Mouse (Mus musculus) 3T3-L1 (cell line): ENCODE data around the gene Adam12.

Source experiments
- DNase-seq: peaks from one replicate; pipeline ENCODE4 v3.0.0-alpha.2; 2015; ENCODE audit warnings: low read depth, low spot score

The Adam12 gene

DNA sequence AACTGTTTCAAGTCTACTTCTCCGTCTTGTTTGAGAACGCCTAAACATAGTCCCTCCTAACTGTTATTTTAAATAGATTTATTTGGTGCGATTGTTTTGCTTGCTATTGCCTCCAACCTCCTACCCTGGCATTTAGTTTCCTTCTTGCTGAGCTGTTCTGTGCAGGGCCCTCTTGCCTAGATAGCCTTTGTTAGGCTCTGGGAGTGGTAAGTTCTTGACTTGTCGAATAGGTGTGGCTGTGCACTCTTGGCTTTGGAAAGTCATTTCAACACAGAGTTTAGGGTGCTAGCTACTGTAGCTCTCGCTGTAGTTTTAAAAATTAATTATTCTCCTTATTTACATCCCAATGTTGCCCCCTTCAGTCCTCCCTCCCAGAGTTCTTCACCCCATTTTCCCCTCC is 222.8 kb downstream of the Adam12 start:
- DNase-seq: no peak

DNA sequence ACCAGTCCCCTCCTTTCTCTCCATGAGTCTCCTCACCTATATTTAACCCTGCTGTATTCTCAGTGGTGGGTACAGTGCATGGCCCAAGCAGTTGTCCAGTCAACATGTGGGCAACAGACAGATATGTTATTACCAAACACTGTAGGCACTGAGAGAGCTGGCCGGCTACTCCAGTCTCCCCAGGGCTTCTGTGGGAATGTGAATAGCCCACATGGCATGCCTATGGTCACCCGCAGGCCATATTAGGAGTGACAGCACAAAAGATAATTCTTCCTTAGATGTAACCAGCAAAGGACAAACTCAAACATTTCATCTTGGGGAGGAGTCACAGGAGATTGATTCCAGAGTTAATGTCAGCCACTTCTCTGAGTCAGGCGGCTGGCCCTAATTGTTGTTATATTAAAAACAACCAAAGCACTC is 224.0 kb downstream of the Adam12 start:
- DNase-seq: peak; percentile 85

DNA sequence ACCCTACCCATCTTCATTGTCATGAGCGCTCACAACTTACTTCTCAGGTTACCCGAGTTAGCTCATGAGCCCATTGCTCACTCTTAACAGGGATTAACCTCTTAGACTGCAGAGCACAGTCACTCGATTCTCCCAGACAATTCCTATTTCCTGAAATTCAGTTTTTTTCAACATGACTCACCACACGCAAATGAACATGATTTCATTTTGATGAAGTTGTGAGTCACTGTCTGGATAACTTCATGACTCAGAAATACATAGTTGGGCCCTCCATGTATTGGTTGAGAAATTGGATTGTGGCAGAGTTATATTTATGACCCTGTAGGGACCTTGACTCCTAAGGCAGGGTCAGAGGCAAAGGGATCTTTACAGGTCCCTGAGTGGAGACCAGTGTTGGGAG is 230.4 kb downstream of the Adam12 start:
- peak; percentile 90 for DNase-seq

DNA sequence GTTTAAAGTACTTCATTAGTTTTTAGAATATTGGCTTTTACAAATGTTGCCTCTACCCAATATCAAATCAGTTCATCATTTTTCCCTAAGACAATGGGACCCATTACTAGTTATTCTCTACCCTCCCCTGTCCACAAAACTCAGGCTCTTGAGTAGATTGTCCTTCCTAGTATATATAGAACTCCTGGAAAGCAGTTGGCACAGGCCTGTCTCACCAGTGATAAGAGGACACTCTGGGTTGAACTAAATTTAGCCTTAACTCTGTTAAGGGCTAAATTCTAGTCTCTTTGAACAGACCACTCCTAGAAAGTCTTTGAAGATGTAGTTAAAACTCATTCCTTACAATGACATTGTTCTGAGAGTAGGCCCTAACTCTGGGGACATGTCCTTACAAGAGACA is 241.0 kb downstream of the Adam12 start:
- no peak for DNase-seq

DNA sequence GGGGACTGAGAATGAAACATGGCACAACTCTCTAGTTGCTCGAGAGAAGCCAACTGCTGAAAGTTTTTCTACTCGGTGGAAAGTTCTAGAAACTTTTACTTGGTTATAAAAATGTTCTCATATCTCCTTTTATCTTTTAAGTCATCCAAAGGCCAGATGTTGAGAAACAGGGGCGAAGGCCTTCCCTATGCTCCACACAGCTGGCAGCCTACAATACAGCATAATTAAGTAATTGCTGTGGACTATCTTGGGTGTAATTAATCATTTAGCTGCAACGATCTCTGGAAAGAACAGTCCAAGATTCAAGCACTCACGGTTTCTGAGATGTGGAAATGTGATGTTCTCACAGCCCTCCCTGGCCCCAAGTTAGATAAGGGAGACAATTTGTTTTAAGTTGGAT is 243.6 kb downstream of the Adam12 start:
- no peak for DNase-seq

DNA sequence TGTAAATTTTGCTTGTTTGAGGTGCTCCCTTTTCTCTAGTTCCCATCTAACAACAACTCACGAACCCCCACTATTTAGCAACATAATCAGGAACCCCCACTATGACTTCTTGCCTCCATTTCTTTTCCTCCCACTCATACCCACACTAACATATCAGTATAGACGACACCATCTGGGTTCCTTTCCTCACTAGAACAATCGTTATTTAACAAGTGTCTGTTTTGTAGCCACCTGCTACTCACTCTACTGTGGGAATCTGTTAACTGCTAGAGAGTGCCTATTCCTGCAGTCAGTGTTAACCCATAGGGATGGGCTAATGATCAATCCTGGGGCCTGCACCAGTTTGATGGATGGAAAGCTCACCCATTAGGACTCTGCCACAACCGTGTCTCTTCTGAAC is 245.7 kb downstream of the Adam12 start:
- DNase-seq: no peak

DNA sequence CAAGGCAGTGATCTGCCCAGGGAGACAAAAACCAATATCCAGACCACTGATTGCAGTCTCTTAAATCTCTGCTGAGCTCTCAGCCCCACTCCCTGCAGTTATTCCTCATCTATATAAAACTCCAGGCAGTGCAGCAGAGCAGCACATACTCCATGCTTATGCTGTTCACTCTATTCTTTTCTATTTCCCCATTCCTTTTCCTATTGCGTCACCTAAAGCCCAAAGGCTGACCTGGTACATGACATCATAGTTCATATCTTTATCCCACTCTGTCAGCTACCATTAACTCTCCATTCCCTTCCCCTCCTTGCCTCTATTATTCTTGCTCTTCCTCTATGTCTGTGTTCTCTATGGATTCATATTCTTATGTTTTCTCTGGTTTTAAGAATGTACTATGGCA is 246.3 kb downstream of the Adam12 start:
- peak; percentile 25 for DNase-seq

DNA sequence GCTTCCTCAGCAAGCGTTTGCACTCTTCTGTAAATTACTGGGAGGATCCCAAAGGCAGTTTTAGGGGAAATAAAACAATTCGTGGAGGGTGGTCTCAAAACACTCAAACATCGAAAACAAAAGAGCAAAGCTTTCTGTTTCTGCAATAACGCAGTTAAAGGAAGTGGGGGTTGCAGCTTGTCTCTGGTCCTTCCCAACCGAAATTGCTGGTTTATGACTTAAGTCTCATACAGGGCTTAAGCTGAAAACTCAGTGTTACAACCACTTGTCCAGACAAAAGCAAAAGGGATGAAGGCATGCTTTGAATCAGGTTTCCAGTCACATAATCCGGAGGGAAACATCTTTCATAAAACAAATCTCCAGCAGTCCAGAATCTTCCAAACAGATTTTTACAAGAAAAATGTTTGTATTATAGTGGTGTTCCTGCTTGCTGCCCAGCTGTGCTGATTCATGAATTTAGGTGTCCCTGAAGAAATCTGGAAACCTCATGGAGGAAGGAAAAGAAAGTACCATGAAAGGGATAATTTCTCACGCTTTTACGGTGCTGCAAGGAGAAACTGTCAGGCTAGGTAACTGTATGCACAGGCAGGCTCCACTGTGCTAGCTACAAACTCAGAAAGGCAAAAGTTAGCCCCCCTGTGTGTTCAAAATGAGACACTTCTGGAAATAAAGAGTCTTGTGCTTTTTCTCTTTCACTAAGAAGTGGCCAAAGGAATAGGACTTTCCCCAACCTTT is 255.4 kb downstream of the Adam12 start:
- no peak for DNase-seq

DNA sequence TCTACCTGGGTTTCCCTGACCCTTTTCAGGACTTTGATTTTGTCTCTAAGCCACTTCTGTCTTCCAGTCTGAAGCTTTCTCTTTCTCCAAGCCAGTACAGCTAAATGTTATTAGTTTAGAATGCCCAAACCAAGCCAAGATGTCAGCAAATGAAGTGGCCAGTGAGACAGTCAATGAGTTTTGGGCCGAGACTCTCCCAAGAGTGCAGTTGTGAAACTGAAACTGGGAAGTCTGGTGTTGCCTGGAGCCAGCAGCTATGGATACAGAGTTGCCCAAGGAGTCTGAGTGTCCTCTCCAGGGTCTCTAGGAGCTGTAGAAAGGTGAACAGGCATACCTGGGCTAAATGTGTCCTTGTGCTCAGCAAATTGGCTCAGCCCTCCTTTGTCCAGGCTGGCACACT is 260.9 kb downstream of the Adam12 start:
- peak; percentile 5 for DNase-seq

DNA sequence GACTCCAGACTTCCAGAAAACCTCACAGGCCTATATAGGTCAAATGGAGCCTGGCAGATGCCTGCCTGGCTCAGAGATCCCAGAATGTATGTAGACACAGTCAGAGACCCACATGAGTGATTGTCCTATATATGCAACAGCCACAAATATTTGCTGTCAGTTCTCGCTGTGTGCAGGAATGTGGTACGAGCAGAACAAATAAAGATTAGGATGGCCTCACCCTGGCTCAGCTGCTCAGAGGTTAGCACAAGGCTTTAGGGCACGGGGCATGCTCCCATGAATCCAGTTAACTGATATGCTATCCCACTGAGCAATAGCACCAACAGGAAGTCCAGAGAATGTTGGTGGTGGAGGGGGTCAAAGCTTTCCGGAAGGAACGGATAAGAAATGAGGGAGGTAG is 261.5 kb downstream of the Adam12 start:
- no peak for DNase-seq

DNA sequence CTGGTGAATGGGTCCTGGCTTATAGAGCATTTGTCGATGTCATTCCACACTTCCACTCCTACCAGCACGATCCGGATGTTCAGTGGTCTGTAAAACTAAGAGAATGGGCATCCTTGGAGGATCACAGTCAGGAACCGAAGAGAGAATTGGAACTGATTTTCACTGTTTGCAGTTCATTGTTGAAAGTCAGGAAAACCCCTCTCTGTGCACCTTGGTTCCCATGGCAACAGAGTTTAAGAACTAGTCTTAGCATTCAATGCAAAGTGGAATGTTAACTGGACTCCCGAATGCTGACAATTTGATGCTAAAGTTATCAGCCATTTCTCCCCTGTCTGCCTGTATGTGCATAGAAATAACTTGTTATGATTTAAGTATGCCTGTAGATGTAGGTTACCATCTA is 264.0 kb downstream of the Adam12 start:
- DNase-seq: no peak

DNA sequence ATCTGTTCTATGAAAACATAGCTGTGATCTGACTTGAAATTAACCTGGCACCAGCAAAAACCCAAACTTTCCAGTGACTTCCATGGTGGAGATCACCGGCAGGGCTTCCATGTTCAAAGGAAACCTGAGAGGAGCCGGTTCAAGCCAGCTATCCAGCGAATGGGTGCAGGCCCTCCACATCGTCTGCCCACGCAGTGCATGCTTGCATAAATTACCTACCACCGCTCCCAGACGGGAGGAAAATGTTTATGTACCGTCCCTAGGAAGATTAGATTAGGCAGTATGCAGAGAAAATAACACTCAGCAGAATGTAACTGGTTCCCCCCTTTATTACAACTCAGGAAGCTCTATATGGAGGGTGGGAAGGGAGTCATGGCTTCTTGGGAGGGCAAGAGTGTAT is 268.4 kb downstream of the Adam12 start:
- no peak for DNase-seq

DNA sequence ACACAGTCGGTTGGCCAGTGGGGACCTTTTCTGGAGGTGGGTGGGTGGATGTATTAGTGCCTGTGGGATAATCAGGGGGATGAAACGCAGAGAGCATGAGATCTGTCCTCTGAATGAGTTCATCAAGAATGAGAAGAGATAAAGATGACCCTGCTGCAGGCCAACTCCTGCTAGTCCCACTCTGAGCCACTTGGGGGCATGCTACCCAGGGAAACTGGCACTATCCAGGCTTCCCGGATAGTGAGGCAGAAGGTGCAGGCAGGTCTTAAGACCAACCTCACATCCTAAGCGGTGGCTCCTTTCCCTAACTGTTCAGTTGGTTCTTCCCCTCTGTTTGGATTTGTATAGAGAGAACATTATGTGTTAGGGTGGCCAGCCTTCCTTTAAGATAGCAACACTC is 272.7 kb downstream of the Adam12 start:
- peak; percentile 22 for DNase-seq

DNA sequence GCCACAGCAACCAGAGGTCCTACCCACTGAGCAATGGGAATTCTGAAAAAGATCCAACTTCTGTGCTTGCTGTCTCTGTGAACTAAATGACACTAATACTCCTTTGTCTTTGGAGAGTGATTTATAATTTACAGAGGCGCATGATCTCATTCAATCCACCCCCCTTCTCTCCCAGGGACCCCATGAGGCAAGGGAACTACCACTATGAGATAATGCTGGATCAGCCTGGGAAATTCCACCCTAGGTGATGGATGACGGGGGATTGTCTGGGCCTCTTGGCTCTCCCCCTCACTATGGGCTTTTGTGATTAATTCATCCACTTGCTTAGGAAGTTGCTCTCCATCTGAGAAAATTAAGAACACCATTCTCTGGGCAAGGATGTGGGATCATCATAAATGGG is 274.1 kb downstream of the Adam12 start:
- DNase-seq: no peak

DNA sequence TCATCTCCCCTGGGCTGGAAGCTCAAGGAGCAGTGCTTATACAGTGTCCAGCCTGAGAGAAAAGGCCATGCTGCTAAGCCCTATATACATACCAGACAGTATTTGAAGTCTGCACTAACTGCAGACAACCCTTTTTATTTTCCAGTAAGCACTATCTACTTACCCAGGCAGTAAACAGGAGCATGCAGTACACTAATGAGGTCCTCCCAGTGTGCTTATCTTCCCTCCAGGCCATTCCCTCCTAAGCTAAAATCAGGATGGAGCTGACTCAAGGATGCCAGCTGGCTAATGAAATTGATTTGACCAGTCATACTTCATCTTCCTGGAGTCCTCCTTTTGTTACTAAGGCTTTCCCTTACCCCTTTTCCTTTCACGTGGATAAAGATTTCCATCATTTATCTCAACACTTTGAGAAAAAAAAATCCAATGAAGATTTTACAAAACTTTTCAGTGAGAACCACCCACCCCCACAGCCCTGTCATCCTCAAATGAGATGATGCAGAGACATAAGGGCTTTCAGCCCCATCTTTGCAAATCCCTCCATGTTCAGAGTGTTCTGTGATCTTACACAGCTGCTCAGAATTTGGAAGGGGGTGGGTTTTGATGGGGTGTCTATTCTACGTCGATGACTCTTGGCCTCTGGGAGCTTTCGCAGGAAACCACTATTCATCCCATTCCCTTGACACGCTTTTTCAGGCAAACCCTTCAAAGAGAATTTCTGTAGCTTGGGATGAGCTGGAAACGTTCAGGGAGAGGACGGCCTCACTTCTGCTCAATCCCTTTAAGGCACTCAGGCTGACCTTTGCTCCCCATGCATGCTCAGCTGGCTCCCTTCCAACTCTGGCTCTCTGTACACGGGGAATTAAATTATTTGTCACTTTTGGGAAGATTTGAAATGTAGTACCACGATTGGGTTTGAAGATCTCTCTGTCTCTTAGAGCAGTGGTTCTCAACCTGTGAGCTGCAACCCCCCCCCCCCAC is 277.5 kb downstream of the Adam12 start:
- DNase-seq: no peak

DNA sequence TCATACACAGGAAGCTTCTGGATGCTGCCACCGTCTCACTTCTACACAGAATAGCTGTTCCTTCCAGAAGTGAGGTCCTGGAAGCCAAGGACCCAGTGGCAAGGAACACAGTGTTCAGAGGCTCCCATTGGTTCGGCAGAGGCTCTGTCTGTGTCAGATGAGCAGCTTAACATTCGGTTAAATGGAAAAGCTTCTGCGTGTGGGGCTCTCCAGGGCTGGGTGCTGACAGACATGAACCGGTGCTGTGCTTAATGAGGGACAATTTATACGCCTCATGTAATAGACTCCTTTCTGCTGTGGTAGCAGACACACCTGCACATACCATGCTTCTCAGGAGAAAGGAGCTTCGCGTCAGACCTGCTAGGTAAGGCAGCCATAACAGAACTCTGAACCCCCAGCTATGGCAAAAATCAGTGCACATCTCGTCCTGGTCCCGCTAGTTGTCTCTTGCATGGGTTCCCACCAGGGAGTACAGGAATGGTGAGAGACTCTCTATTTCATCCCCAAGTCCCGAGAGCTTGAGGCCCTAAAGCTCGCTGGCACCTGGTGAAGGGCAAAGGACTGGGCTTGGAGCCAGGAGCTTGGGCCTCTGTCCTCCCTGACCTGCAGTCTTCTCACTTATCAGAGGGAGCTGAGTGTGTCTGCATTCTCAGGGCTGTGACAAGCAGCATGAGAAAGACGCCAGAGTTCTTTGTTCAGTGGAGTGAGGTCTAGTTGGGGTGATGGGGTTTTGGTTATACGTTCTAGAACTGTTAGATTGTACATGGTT is 280.0 kb downstream of the Adam12 start:
- DNase-seq: no peak

DNA sequence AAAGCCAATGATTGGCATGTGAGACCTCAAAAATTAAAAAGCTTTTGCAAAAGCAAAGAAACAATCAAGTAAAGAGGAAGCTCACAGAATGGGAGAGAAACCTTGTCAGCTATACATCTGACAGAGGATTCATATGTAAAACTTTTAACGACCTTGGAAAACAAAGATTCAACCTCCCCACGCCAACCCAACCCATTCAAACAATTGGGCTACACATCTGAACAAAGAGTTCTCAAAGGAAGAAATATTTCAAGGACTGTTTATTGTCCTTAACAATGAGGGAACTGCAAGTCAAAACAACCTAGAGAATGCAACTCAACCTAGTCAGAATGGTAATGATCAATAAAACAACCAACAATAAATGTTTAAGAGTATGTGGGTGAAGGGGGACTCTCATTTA is 284.6 kb downstream of the Adam12 start:
- no peak for DNase-seq

DNA sequence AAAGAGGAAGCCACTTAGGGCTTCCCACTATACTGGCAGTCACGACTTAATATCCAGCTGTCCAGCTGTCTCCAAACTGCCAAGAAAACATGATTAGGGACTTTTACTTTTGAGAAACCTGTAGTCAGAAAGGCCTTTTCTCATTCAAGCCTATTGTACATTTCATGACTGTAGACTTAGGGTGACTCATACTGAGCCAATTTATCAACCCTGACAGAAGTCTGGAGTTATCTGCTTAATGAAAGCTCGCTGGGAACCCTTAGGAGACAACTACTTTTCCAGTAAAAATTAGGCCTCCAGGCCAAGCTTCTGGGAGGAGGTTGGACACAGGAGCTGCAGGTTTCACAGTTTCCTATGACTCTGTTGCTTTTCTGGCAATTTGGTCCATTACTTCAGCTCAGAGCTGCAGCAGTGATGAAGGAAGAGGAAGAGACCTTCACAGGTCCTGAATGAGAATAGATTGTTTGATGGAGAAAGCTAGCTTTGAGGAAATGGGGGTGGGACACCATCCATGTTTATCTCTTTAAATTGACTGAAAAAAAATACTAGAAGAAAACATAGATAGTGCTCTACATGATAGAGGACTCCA is 285.1 kb downstream of the Adam12 start:
- DNase-seq: peak; percentile 88

DNA sequence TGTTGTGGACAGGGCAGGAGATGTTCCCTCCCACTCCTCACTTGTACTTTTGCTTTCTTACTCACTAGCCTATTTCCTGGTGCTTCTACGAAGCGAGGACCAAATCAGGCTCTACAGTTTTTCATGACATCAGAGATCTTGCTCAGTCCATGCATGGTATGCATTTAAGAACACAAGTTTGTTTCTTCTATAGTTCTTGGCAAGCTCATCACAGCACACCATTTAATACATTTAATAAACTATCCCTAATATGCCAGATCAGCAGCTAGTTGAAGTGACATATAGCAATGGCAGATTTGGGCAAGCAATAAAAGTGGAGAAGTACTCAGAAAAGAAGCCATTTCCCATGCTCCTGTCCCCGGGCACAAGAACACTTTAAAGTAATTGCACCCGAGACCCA is 285.8 kb downstream of the Adam12 start:
- DNase-seq: no peak

DNA sequence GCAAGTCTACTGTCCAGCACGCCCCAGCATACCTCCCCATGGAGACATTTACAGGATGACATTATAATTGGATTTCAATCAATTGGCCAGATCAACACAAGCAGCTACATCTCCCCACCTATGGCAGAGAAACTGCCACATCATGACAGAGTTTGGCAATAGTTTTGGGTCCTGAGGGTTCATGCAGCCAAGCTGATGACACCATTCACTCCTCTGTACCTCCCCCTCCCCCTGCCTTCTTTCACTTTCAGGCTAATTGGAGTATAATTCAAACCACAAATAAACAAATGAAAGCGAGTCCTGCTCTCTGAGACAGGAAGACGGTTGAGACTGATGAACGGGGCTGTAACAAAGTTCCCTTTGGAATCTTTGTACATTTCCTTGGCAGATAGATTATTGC is 291.5 kb downstream of the Adam12 start:
- DNase-seq: no peak

DNA sequence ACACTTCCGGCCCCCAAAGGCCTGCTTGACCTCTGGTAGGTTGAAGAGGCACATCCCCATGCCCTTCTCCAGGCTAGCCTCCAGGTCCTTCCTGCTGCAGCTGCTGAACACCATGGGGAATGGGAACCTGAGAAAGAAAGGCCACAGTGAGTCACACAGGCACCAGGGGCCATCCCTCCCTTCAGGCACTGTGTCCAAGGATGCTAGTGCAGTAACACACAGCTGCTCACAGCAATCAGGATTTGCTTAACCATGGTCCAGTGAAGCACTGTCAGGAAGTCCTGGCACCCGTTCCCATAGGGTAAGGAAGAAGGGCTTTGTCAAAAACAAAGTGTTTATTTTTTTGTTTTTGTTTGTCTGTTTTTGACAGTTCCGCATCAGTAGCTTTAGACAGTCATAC is 294.5 kb downstream of the Adam12 start:
- DNase-seq: peak; percentile 44

DNA sequence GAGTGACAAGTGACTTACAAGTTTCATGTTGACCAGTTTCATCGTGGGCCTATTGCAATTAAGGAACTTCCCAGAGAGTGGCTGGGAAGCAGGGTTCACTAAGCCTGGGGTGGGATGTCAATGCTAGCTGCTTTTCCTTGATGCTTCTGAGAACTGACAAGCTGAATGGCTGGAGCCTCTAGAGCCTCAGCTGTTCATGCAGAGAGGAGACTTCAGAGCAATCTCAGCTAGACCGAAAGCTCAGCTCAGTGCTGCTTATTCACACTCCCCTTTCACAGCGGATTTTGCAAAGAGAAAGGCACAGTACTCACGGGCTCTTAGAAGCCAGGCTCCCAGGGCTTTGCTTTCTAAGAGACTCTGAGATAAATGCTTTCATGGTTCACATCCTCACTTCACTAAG is 295.6 kb downstream of the Adam12 start:
- DNase-seq: no peak
